8 mouse cellular contexts compared by ENCODE assay signal in the genomic region with DNA sequence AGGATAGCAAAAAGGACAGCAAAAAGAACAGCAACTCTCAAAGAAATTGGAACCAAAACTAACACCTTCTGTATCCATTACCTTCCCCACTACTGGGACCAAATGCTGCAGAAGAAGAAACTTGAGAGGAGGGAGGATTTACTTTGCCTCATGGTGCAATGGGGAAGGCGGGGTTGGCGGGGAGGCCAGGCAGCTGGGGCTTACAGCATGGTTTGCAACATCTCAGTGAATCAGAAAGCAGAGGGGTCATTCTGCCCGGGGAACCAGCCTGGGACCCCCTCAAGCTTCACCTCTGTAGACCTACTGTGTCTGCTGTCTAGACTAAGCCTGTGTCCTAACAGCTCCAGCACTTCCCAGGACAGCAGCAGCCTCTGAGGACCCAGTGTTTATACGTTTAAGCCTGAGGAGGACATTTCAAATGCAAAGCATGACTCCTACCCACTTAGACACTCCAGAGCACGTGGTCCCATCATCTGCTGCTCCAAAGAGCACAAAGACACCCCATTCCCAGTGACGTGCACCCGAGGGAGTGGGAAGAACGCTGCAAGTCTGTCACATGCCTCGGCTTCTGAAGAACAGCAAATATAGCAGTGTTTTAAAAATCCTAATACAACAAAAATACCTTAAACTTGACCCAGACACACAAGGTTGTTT. TPM values are rescaled to one million over a fixed set of nuclear protein-coding genes. Genes with fewer than 3 reads are reported as not detected.
A peak's percentile ranks its signal among the peaks of the same experiment; 100 is the strongest.
DNase-seq lines count a peak whose midpoint lies in the region; ATAC-seq and TF ChIP-seq lines count a peak whose summit lies in the region.
"Had no signal": no experiment of that assay in that cellular context is flagged by ENCODE, and none has a peak within 500 bp of the region (broad histone marks: within the 10 kb centered on the region; RNA-seq: fewer than 3 reads in every experiment).

No protein-coding gene starts in this region.

- H3K4me3 ChIP-seq in lung, postnatal 0 days (ENCODE audit: low read depth, low read length), result no peak overlapping the region
- no peak overlapping the region for H3K4me3 ChIP-seq in stomach, postnatal 0 days (ENCODE audit: low read depth, low read length)

- no peaks in the 10 kb centered on the region for H3K36me3 ChIP-seq in lung, postnatal 0 days (ENCODE audit: insufficient read depth, low read length)
- H3K36me3 ChIP-seq in stomach, postnatal 0 days (ENCODE audit: control insufficient read depth, insufficient read depth, low read length), result no peaks in the 10 kb centered on the region

- H3K9ac ChIP-seq in lung, postnatal 0 days (replicated peaks; ENCODE audit: low read depth), result no peak overlapping the region
- H3K9ac ChIP-seq in stomach, postnatal 0 days (ENCODE audit: low read length), result no peak overlapping the region

- ATAC-seq in granulocyte monocyte progenitor cell, adult 5-6 weeks (replicated peaks; ENCODE audit: poor library complexity, severe bottlenecking), result peak; percentile 50
- peak; percentile 77 for ATAC-seq in lung, postnatal 0 days
- peak; percentile 47; the same call in 1 of the 2 replicates for ATAC-seq in stomach, postnatal 0 days (ENCODE audit: low FRiP score, low TSS enrichment)

- 20% methylated on average over 9 of the region's 9 CpGs for WGBS in lung, postnatal 0 days
- WGBS in stomach, postnatal 0 days, result 25% methylated on average over 9 of the region's 9 CpGs

- H3K4me2 ChIP-seq in lung, postnatal 0 days (replicated peaks; ENCODE audit: low read depth, low read length), result no peak overlapping the region
- H3K4me2 ChIP-seq in stomach, postnatal 0 days (replicated peaks; ENCODE audit: low read depth), result no peak overlapping the region

- no peaks in the 10 kb centered on the region for H3K9me3 ChIP-seq in lung, postnatal 0 days (ENCODE audit: low read length)
- H3K9me3 ChIP-seq in stomach, postnatal 0 days (ENCODE audit: control insufficient read depth, low read length), result no peaks in the 10 kb centered on the region

- H3K27ac ChIP-seq in lung, postnatal 0 days (ENCODE audit: low read length), result no peak overlapping the region
- H3K27ac ChIP-seq in stomach, postnatal 0 days (replicated peaks), result no peak overlapping the region

- DNase-seq in thymus, postnatal 4 days, result peak; percentile 55
- DNase-seq in thymus, postnatal 36 days, result no peak
- peak; percentile 78 for DNase-seq in lung, postnatal 0 days (ENCODE audit: low spot score)
- no peak for DNase-seq in stomach, postnatal 0 days (ENCODE audit: low spot score)
- DNase-seq in spleen, postnatal 14 days (ENCODE audit: low spot score in 2 of 2), result no peak
- DNase-seq in urinary bladder, adult 18-20 months (ENCODE audit: low spot score in 2 of 2), result no peak

- H3K4me1 ChIP-seq in lung, postnatal 0 days (ENCODE audit: insufficient read depth, low read depth, low read length), result no peaks in the 10 kb centered on the region
- H3K4me1 ChIP-seq in stomach, postnatal 0 days (replicated peaks; ENCODE audit: control insufficient read depth, insufficient read depth), result no peaks in the 10 kb centered on the region; the same call in 1 of the 2 replicates

- no peak for TF ChIP-seq EP300 in lung, postnatal 0 days (IDR thresholded peaks at IDR 0.05)
- TF ChIP-seq EP300 in stomach, postnatal 0 days (optimal IDR thresholded peaks at IDR 0.05), result no peak

- TF ChIP-seq CTCF in lung, postnatal 0 days (IDR thresholded peaks at IDR 0.05), result no peak
- TF ChIP-seq CTCF in stomach, postnatal 0 days (IDR thresholded peaks at IDR 0.05; ENCODE audit: low read depth), result no peak

- H3K27me3 ChIP-seq in lung, postnatal 0 days (replicated peaks; ENCODE audit: insufficient read depth, low read length), result no peaks in the 10 kb centered on the region
- H3K27me3 ChIP-seq in stomach, postnatal 0 days (ENCODE audit: control insufficient read depth, insufficient read depth, low read length), result no peaks in the 10 kb centered on the region

RNA-seq across cellular contexts. Expression of a gene that starts 24.1 kb away (rescaled TPM):
- 1.5 TPM in 1 of 2 replicates, not detected in the other for total RNA-seq in granulocyte monocyte progenitor cell, adult 5-6 weeks (2014; fragmentation: Nextera tagmentation)
- not detected in 2 replicates for total RNA-seq in granulocyte monocyte progenitor cell, adult 5-6 weeks (2017)
- polyA plus RNA-seq in lung, postnatal 0 days (2015; fragmentation: Nextera tagmentation; extraction: Ambion mirVana), result 15.0 and 15.5 TPM in 2 replicates
- 9.9 and 12.0 TPM in 2 replicates for polyA plus RNA-seq in stomach, postnatal 0 days (2015; fragmentation: Nextera tagmentation; extraction: Ambion mirVana)
- total RNA-seq: hematopoietic stem cell, adult 5-6 weeks had no signal

RNA-seq across cellular contexts. Expression of a gene that starts 33.0 kb away (rescaled TPM):
- not detected in 2 replicates for total RNA-seq in granulocyte monocyte progenitor cell, adult 5-6 weeks (2014; fragmentation: Nextera tagmentation)
- 38.0 and 63.2 TPM in 2 replicates for total RNA-seq in granulocyte monocyte progenitor cell, adult 5-6 weeks (2017)
- polyA plus RNA-seq in lung, postnatal 0 days (2015; fragmentation: Nextera tagmentation; extraction: Ambion mirVana), result 0.80 TPM in 1 of 2 replicates, not detected in the other
- polyA plus RNA-seq in stomach, postnatal 0 days (2015; fragmentation: Nextera tagmentation; extraction: Ambion mirVana), result 0.80 and 0.81 TPM in 2 replicates

RNA-seq across cellular contexts. Expression of a gene that starts 38.4 kb away (rescaled TPM):
- total RNA-seq in granulocyte monocyte progenitor cell, adult 5-6 weeks (2014; fragmentation: Nextera tagmentation), result 152 and 191 TPM in 2 replicates
- 128 and 144 TPM in 2 replicates for total RNA-seq in granulocyte monocyte progenitor cell, adult 5-6 weeks (2017)
- polyA plus RNA-seq in lung, postnatal 0 days (2015; fragmentation: Nextera tagmentation; extraction: Ambion mirVana), result 469 and 481 TPM in 2 replicates
- 798 and 841 TPM in 2 replicates for polyA plus RNA-seq in stomach, postnatal 0 days (2015; fragmentation: Nextera tagmentation; extraction: Ambion mirVana)

RNA-seq across cellular contexts. Expression of a gene that starts 46.1 kb away (rescaled TPM):
- total RNA-seq in granulocyte monocyte progenitor cell, adult 5-6 weeks (2014; fragmentation: Nextera tagmentation), result not detected in 2 replicates
- not detected in 2 replicates for total RNA-seq in granulocyte monocyte progenitor cell, adult 5-6 weeks (2017)
- not detected in 2 replicates for polyA plus RNA-seq in lung, postnatal 0 days (2015; fragmentation: Nextera tagmentation; extraction: Ambion mirVana)
- not detected in 2 replicates for polyA plus RNA-seq in stomach, postnatal 0 days (2015; fragmentation: Nextera tagmentation; extraction: Ambion mirVana)
- total RNA-seq: hematopoietic stem cell, adult 5-6 weeks had no signal

RNA-seq across cellular contexts. Expression of a gene that starts 52.5 kb away (rescaled TPM):
- total RNA-seq in granulocyte monocyte progenitor cell, adult 5-6 weeks (2014; fragmentation: Nextera tagmentation), result not detected in 2 replicates
- not detected in 2 replicates for total RNA-seq in granulocyte monocyte progenitor cell, adult 5-6 weeks (2017)
- not detected in 2 replicates for polyA plus RNA-seq in lung, postnatal 0 days (2015; fragmentation: Nextera tagmentation; extraction: Ambion mirVana)
- polyA plus RNA-seq in stomach, postnatal 0 days (2015; fragmentation: Nextera tagmentation; extraction: Ambion mirVana), result not detected in 2 replicates
- total RNA-seq: hematopoietic stem cell, adult 5-6 weeks had no signal

Comparison
In these comparisons a context has a peak if more than half of its experiments do, and no peak if none do; other contexts are left out.
1. DNase-seq: peak in thymus, postnatal 4 days (single experiment) and lung, postnatal 0 days (single experiment); none in thymus, postnatal 36 days (0 of 2), stomach, postnatal 0 days (single experiment), spleen, postnatal 14 days (0 of 2) and urinary bladder, adult 18-20 months (0 of 2).
2. Peak in every context shown above with its lines, with median percentiles within 50 percentile points of each other: ATAC-seq.